Mouse (Mus musculus): ENCODE data around the gene Hcn3.
A peak's percentile ranks its signal among the peaks of the same experiment; 100 is the strongest.

The Hcn3 gene

DNA sequence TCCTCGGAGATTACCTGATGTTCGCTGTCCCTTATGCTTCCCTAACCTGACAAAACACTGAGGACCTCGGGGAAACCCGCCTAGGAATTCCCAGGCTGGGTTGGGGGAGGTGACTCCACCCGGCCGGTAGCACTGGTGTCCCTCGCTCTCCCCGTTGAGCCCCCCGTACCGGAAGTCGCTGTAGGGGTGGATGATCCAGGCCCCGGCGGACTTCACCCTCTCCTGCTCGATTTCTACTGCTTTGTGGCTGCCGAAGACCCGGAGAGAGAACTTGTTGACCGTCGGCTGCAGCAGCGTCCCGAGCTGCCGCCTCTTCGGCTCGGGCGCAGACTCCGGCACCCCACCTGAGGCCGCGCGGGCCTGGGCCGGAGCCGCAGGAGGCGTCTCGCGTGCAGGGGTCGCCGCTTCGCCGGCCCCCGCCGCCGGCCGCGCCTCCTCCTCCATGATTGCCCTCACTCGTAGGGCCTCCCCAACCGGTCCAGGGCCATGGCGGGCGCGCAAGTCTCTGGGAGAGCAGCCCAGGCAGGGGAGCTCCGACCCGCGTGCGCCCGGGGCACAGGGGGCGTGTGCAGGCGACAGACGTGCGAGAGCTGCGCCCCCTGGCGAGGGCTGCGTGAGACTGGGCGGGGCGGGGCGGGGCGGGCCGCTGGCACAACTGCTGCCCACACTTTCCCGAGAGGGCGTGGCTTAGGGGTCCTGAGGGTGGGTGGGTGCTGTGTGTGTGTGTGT, at the start of gene Hcn3:
Gene Hcn3 (minus strand): TSS at position 581 of the 729 bp plus-strand sequence.
- DNase-seq: no peak

DNA sequence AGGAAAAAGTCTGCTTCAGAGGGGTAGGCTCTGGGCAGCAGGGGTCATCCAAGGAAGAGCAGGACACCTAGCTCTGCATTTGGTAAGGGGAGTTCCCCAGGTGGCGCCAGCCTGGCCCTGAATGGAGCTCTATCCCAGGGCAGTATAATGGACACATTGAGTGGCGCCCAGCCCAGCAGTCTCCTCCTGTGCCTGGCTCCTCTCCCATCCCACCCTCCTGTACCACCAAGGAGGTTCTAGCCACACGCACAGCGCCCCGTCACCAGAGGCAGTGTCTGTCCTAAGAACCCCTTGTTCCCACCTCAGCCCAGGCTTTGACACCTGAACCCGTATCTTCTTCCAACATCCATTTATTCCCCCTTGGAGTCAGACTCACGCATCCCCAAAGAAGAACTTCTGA, 49.7 kb upstream of the Hcn3 start:
- no peak for DNase-seq

DNA sequence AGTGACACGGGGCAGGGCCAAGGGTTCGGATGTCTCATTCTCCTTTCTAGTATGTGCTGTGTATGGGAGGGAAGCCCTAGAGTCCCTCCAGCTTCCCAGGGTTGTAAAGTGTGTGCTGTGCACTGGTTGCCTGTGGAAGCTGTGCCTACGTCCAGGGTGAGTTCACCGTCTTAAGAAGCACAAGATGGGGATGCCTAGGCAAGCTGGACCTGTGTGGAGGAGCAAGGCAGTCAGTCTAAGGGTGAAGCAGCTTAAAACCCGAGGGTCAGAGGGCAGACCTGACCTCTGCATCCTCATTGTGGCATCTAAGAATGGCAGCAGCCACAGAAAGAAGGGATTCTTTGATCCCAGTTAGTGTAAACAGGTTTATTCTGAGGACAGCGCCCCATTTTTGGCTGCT, 48.7 kb upstream of the Hcn3 start:
- DNase-seq: no peak

DNA sequence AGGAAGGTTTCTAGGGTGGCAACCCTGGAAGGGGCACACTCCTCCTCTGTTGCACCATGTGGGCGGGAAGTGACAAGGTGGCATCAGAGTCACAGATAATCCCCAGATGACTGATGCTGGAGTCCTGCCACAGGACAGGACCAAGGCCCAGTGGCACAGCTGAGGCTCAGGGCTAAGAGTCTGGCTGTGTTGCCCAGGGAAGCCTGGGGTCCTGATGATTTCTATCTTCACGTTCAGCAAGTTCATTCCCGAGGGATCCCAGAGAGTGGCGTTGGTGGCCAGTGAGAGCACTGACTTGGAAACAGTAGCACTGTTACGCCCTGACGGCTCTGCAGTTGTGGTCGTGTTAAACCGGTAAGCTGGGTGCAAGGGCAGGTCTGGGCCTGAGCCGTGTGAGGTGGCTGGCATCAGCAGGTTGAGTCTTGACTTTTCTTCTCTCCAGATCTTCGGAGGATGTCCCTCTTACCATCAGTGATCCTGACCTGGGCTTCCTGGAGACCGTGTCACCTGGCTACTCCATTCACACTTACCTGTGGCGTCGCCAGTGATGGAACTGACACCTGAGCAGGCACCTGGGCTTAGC, 48.2 kb upstream of the Hcn3 start:
- DNase-seq: no peak

DNA sequence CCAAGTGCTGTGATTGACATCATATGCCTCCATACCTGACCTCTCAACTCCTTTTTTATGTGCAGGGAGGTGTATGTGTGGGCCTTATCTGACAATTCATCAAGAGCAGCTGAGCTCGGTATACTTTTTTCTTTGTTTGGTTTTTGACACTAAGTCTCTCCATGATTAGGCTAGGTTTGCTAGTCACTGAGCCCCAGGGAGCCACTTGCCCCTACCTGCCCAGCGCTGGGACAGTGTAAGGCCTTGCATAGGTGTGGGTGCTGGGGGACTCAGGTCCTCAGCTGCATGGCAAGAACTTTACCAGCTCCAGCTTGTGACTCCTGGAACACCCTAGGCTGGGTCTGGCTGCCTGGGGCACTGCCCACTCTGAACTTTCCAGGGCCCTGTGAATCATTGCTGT, 46.7 kb upstream of the Hcn3 start:
- DNase-seq: no peak

DNA sequence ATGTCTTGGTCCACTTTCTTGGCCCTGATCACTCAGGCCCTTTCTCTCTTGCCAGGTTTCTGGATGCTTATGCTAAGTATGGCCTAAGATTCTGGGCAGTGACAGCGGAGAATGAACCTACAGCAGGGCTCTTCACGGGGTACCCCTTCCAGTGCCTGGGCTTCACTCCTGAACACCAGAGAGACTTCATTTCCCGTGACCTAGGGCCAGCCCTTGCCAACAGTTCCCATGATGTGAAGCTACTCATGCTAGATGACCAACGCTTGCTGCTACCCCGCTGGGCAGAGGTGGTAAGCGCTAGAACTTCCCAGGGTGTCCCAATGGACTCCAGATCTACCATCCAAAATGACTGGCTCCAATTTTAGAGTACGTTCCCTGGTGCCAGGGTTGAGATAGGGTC, 46.1 kb upstream of the Hcn3 start:
- DNase-seq: no peak

DNA sequence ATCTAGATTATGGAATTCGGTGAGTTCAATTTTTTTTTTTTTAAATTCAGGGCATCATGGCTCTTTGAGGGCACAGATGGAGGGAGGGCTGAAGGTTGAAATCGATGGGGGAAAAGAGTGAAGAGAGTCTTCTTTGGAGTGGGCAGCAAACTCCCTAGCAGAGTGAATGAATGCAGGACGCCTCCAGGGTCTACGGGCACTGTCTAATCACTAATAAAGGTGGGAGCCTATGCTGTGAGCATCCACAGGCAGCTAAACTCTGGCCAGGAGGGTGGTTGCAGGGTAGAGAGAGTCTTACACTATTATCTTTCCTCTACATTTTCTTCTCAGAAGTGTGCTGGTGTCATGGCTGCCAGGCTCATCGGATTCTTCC, 43.1 kb upstream of the Hcn3 start:
- DNase-seq: no peak

GRCm38 (mm10) chr3:89202253-89203141, 42.5 kb upstream of the Hcn3 start, which contains the start of gene Gba:
Gene Gba, plus strand, starts transcription at chr3:89202928.
- peak; percentile 76 for DNase-seq

GRCm38 (mm10) chr3:89199839-89200238, 39.8 kb upstream of the Hcn3 start:
- no peak for DNase-seq

GRCm38 (mm10) chr3:89195979-89196877, 36.2 kb upstream of the Hcn3 start:
- DNase-seq: peak; percentile 87

GRCm38 (mm10) chr3:89193853-89194252, 33.9 kb upstream of the Hcn3 start:
- DNase-seq: no peak

DNA sequence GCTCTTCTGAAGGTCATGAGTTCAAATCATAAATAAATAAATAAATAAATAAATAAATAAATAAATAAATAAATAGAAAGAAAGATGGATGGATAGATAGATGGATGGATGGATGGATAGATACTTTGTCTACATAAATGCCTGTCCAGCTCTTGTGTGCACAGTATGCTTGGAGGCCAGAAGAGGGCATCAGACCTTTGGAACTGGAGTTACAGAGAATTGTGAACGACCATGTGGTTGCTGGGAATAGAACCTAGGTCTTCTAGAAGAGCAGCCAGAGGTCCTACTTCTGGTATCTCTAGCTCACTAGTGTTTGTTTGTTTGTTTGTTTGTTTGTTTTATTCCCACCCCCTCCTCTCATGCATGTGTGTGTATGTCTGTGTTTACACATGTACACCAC, 33.4 kb upstream of the Hcn3 start:
- DNase-seq: no peak

GRCm38 (mm10) chr3:89190436-89190835, 30.4 kb upstream of the Hcn3 start:
- no peak for DNase-seq

DNA sequence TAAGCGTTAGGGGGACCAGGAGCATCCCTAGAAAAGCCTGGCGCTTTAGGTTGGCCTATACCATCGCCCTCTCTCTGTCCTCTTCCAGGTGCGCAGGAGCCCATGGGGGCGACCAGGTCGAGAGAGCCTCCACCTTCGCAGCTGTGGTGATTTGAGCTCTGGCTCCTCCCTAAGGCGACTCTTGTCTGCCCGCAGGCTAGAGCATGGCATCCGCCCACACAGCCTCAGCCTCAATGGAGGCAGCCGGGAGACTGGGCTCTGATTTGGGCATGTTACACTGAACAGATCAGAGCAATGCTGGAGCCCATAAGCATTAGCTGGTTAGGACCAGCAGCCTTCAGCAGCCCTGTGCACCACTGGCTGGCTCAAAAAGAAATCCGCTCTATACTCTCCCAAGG, 28.5 kb upstream of the Hcn3 start:
- no peak for DNase-seq

DNA sequence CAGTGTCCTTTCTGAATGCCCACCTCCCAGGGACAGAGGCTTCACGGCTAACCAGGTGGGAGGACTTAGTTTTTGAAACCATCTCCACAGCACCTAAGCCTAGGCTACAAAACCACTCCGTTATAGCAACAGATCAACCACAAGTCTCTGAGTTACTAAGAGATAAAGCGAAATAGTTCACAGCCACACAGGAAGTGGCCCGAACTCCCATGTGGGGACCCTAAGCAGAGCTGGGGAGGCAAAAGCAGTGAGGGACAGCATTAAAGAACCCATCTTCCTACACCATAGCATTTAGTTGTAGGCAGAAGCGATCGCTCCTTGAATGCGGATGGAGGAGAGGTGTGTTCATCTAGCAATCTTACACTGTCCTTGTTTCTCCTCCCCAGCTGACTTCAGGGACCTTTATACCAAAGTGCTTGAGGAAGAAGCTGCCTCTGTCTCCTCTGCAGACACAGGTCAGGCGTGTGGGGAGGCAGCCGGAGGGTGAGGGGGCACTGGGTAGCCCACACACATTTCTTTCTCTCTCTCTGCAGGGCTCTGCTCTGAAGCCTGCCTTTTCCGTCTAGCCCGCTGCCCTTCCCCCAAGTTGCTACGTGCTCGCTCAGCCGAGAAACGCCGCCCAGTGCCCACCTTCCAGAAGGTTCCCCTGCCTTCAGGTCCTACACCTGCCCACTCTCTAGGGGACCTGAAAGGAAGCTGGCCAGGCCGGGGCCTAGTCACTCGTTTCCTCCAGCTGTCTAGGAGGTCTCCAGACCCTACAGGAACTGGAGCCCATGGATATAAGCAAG, 27.9 kb upstream of the Hcn3 start:
- no peak for DNase-seq

- DNase-seq: no peak
These were observed 27.2 kb upstream of the Hcn3 start for GRCm38 (mm10) chr3:89187197-89187596.

GRCm38 (mm10) chr3:89183959-89184315, 23.9 kb upstream of the Hcn3 start:
- DNase-seq: no peak

GRCm38 (mm10) chr3:89183058-89183958, 23.3 kb upstream of the Hcn3 start, which contains the start of gene Fam189b:
Gene Fam189b, plus strand, starts transcription at chr3:89183143.
- peak; percentile 82 for DNase-seq

DNA sequence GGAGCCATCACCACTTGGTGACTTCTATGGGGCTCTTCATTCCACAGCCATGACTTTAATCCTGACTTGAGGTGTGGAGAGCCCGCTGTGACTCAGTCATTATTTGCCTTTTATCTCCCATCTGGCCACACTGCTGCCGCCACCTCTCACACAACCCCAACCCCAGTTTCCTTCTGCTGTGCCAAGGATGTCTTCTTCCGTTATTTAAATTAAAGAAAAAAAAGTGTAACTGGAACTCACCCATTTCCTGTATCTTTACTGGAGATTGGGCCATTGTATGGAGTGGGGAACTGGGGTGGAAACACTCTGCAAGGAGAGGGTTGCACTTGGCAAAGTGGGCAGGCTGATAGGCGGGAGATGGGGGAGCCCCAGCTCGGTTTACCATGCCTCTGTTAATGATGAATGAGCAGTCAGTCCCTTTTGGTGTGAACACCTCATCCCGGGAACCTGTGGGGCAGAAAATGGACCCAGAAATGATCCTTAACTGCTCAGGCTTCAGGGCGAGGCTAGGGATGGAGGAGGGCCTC, 22.6 kb upstream of the Hcn3 start:
- no peak for DNase-seq

- DNase-seq: no peak
These were observed 21.9 kb upstream of the Hcn3 start for GRCm38 (mm10) chr3:89181749-89182500.
